Mouse (Mus musculus) ovary, postnatal 36 days (tissue): ENCODE results near the gene Shh.

Experiments used
- DNase-seq: peaks from one replicate; pipeline ENCODE4 v3.0.0; 2022; ENCODE audit warnings: low spot score, mixed read lengths

Shh gene

DNA sequence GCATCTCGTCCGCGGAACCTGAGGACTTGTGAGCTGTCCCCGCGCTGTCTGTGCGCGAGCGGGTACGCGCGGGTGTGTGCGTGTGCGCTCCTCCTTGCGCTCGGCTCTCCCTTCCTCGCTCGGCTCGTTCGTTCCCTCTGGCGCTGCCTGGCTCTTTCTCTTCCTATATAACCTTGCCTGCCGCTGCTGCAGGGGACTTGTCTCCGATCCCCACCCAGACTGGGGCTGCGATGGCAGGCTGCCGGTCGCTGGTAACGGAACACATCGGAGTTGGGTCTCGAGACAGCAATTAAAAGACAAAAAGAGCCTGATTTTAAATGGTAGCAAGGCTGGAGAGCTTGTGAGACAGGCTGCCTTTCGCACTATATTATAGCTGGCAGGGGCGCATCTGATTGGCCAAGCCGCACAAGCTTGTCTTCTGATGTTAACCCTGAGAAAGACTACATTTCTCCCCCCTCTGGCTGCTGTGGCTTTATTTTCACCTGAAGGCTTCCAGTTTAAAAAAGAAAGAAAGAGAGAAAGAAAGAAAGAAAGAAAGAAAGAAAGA is at the start of gene Shh:
Shh (minus strand) TSS at position 497 of the 547 bp plus-strand sequence.
- no peak for DNase-seq

DNA sequence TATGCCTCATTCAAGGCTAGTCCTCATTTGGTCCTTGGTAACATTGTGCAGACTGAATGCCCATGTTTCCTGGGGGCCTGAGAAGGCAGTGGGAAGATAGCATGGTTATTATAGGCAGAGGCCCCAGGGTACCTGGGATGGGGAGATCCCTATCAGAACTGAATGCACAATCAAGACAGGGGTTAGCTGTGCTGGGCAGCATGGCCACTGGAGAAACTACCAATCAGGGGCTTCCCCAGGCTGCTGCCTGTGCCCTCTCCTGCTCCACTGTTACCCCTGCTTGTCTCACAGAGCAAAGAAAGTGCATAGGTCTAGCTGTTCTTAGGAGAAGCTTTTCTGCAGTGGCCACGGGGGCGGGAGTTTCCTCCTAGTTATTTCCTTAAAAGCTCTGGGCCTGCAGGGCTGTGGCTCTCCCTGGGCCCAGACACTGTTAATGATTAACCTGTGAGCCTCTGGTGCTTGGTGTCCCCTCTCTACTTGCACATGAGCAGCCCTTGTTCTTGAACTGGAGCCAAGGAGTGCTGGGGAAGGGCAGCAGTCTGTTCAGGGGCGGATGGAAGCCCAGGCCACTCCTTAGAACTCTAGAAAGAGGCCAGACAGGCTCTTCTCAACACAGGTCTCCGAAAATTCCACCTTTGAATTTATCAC is 33.9 kb upstream of the Shh start:
- DNase-seq, result peak; percentile 12

DNA sequence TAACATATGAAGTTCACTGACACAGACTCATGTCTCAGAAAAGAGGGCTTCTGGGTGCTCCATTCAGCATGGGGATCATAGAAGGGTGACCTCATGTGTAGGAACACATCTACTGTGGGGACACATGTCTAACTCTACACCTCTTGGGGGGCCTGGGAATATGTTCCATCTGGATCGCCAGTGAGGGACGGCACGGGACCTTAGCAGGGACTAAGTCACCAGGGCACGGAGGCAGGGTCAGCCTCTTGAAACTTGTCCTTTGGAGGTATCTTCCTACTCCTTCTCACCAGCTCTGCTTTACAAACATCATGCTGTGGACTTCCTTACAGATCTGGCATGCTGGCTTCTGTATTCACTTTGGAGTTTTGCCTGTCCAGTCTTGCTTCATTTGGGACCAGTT is 31.8 kb upstream of the Shh start:
- no peak for DNase-seq

DNA sequence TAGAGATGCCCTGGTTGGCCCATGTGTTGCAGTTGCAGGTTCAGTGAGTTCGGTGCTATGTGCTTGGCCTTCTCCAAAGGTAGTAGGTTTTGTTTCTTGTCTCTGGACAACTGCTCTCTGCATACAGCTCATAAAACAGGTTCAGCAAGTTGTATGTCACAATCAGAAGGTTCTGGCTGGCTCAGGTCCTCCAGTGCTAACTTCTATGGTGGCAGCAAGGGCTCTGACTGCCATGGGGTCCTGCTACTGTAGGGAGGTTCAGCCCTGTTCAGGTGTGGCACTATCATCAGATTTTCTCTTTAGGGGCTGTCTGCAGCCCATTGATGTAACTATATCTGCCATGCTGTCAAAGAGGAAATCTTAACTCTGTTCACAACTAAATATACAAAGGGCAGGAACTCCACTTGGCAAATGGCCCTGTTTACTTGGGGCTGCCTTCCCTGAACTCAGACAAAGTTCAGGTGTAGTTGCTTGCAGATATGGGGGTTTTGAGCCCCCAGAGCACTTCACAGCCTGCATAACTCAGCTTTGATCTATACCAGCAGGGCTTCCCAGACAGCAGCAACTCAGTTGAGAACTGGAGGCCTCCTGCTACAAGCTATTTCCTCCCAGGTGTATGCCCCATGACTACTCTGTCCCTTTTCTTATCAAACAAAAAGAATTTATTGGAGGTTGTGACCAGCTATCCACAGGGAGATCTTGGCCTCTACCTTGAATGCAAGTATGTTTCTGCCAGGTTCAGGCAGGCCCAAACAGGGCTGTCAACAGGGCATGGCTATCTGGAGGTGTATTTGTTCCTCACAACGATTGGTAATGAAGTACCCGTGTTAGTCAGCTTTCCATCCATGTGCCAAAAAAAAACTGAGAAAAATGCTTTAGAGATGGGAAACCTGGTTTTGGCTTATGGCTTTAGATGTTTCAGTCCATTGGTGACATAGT is 28.9 kb upstream of the Shh start:
- no peak for DNase-seq

DNA sequence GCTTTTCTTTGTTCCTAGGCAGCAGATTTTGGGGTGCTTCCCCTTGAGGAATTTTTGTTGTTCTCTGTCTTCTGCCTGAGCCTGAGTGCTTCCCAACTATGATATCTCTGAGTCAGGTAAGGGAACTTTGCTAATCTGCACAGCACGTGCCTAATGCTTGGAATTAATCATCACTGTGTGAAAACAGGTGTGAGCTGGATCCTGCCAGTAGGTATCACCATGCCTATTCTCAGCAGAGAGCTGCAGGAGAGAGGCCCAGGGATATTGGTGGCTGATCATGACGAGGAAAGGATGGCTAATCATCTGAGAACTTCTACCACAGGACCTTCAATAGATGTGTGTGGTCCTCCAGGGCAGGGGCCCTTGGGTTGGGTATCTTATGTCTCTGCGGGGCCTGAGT is 26.5 kb upstream of the Shh start:
- no peak for DNase-seq

DNA sequence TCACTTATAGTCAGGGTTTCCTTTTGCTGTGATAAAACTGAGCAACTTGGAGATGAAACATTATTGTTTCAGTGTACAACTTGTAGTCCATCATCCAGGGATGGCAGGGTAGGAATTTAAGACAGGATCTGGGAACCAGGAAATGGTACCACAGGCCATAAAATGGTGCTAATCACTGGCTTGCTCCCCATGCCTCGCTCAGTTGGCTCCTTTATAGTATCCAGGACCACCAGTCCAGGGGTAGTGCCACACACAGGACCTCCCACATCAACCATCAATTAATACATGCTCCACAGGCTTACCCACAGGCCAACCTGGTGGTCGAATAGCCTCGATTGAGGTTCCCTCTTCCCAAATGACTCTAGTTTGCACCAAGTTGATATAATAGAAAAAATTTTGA is 15.9 kb upstream of the Shh start:
- no peak for DNase-seq

DNA sequence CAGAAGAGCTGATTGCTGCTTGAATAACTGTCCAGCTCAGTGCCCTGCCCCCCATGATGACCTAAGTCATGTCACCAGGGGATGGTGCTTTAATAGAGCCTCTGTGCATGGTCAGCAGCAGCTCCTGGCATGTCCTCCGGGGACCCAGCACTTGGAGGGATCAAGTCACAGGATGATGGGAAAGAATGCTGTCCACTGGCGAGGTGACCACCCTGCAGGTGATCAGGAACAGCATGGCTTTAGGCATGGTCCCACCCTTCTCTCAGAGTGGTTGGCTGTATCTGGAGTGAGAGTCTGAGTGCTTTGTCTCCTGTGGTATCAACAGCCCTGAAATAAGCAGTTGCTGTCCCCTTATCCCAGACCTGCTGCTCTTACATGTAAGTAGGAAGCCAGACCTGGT is 14.7 kb upstream of the Shh start:
- no peak for DNase-seq

DNA sequence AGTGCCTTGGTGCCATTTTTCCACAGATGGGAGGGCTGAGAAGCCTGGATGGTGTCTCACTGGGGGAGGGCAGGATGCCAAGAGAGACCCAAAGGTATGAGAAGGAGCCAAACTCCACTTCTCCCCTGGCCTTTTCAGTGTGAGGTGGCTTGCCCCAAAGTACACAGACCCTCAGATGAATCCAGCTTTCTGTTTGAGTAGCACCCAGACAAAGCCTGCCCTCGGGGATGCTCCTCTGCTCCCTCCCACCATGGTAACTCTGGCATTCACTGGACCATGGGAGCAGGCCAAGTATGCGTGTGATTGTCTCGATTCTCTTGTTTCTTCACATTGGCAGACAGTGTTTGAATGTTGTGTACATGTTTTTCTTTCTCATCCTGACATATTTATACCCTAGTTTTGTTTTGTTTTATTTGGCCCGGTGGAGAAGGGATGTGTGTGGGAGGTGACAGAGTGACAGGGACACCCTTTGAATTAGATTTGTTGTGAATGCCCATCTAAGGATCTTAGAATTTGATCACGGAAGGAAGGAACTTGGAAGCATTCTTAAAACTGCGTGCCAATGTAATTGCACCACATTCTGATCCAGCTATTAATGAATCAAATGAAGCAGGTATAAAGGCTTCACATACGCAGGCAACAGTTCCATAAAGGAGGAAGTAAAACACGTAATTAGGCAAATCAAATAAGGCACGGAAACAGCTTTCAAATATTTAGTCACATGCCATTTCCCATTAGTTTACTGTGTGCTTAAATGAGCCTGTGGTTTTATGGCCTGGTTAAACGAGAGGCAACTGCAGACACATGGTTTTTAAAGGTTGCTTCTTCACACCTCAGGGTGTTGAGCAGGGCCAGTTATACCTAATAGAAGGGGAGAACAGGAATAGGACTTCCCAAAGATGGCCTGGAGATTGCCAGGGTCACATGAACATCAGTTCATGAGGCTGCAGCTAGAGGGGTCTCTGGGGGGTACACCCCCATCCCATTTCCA is 9.6 kb upstream of the Shh start:
- no peak for DNase-seq

DNA sequence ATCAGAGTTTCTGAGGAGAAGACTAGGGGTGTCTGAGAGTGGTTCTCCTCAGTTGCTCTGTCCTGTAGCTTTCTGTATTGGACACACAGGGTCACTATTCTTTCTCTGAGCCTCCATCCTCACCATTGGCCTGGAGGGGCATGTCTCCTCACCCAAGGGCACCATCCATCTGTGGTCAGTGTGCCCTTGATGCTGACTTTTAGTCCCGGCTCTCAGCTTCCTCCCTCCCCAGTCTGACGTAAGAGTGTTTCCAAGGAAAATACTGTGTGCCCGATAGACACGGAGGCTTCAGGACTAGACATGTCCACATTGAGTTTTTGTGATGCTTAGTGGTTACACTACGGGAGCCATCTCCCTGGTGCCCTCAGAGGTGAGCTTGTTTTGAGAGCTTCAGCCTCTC is 6.5 kb upstream of the Shh start:
- DNase-seq, result no peak

DNA sequence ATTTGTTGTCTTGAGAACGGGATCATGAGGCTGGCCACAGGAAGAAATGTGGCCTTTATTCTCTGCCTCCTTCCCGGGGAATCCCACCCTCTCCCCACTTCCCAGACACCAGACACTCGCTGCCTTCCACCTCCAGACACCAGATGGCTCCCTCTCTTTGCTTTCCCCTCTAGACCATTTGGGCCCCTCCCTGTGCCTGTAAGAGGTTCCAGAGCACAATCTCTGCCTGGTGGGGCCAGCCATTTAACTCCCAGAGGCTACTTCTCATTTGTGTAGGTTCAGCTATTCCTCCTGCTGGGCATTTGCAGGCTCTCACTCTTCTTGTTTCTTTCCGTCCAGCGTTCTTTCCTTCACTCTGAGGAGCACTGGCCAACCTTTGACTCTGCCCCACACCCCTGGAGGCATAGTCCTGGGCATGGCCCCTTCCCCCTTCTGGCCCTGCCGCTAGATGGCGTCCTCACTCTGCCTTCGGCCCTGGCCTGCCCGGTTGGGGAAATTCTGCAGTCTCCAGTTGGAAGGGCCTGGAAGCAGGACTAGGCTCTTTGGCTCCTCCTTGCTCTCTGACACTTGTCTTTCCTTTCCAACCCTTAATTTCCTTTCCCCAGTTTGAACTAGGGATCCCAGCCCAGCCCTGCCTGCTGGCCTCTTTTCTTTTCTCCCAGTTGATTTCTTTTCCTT is 2.6 kb upstream of the Shh start:
- peak; percentile 73 for DNase-seq

DNA sequence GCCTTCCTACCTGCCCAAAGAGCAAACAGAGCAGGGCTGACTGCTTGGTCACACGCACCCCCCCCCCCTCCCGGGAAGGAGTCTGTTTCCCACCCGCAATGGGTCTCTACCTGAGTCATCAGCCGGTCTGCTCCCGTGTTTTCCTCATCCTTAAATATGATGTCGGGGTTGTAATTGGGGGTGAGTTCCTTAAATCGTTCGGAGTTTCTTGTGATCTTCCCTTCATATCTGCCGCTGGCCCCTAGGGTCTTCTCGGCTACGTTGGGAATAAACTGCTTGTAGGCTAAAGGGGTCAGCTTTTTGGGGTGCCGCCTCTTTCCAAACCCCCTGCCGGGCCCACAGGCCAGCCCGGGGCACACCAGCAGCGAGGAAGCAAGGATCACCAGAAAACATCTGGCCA is 705 bp downstream of the Shh start:
- DNase-seq, result no peak

DNA sequence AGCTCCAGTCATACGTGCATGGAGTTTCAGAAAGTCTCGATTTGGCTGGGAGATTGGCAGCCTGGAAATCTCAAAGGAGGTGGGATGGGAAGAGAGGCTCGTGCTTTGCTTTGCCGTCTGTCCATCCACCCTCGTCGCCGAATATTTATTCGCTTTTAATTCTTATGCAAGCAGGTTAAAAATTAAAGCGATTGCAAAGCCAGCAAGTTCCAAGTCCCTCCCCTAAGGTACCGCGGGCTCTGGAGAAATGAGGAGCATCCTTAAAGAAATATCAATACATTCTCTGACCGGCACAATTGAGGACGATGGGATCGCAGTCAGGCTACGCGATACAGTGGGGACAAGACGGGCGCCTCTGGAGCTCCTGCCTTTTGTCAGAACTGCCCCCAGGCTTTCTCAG is 1.5 kb downstream of the Shh start:
- no peak for DNase-seq

DNA sequence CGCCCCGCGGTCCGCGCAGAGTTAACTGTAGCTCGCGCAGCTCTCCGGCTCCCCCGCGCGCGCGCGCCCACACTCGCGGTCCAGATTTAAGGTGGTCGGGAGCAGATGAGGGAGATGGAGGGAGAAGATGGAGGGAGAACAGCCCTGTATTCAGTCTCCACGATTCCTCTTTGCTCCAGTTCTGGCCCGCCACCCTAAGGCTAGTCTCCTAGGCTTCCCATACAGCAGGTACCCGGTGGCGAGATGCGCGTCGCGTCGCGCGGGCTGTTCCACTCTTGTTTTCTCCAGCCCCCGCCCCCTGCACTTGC is 2.0 kb downstream of the Shh start:
- DNase-seq, result no peak

DNA sequence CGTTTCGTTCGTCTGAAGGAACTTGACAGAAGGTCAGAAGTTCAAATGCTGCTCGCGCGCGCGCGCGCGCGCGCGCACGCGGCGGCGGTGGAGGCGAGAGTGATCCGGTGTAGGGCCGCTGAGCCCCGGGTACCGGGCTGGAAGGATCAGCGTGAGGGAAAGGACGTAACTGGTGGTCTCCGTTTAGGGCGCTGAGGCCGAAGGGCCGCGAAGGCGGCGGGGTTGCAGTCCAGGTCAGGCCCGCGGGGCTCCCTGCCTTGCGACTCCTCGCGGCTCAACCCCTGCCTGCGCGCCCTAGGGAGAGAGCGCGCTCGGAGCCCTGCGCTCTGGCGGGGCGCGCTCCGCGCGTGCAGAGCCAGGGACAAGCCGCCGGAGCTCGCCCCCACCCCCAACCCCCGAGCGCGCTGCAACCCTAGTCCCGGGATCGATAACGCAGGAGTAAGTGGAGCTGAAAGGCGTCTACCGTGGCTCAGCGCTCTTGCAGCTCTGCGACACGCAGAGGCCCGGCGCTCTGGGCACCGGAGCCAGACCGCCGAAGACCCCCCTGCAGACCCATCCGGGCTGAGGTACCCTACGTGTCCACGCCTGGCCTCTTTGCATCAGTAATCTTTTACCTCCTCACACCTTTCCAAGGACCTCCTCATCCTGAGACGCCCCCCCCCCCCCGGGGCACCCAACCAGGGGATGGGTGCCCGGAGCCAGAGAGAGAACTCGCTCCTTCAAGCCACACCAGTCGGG is 2.5 kb downstream of the Shh start:
- no peak for DNase-seq

DNA sequence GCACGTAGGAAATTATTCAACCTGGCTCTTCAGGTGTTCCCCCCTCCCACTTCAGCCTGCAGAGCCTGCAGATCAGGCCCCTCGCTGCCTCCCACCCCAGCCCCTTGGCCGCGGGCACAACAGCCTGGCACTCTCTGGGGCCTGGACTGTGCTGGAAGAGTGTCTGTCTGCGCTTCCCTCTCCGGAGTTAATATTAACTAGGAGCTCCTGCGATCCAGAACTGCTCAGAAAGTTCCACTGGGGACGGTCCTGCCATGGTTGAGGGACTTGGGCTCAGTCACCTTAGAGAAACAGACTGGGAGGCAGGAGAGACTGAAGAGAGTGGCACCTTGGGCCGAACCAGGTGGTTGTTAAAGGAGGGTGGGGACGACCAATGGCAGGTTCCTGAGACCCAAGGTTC is 3.4 kb downstream of the Shh start:
- DNase-seq, result no peak

DNA sequence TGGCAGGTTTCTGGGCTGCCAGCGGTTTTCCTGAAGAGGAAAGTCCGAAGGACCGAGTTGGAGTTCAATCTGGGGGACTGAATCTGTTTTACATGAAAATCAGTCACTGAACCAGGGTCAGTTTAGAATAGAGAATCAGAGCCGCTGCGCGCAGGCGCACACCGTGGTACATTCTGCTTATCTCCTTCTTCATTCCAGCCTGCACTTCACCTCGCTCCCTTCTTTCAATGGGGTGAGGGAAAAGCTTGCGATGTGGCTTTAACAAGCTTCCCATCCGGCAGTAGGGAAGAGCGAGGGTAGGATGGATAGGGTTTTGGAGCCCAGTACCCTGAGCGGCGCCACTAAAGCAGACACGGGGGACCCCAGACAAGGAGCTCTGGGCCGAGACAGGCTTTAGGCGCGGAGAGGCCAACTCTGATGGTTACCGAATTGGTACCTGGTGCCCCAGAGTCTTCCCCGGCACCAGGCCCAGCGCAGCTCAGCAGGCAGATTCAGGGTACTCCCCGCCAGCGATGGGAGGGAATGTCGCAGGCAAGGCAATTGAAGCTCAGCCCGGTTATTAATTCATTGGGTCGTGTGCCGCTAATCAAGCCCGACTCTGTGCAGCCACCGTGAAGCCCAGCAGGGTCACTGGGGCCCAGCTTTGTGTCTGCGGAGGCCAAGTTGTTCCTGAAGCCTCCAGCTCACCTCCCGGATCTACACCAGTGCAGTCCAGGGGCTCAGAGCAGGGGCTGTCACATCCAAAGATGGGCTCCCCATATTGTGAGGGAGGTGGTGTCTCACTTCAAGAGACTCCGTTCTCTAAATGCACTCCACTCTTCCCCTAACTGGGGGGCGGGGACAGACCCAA is 4.1 kb downstream of the Shh start:
- DNase-seq, result no peak

DNA sequence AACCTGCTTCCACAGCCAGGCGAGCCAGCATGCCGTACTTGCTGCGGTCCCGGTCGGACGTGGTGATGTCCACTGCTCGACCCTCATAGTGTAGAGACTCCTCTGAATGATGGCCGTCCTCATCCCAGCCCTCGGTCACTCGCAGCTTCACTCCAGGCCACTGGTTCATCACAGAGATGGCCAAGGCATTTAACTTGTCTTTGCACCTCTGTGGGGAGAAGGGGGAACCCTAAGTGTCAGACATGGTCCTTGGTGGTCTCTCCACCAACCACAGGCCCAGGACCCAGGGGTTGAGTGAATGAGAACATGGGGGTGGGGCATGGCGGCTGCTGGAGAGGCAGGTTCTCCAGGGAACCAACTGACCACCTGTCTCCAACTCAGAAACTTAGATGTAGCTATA is 5.7 kb downstream of the Shh start:
- DNase-seq, result no peak

DNA sequence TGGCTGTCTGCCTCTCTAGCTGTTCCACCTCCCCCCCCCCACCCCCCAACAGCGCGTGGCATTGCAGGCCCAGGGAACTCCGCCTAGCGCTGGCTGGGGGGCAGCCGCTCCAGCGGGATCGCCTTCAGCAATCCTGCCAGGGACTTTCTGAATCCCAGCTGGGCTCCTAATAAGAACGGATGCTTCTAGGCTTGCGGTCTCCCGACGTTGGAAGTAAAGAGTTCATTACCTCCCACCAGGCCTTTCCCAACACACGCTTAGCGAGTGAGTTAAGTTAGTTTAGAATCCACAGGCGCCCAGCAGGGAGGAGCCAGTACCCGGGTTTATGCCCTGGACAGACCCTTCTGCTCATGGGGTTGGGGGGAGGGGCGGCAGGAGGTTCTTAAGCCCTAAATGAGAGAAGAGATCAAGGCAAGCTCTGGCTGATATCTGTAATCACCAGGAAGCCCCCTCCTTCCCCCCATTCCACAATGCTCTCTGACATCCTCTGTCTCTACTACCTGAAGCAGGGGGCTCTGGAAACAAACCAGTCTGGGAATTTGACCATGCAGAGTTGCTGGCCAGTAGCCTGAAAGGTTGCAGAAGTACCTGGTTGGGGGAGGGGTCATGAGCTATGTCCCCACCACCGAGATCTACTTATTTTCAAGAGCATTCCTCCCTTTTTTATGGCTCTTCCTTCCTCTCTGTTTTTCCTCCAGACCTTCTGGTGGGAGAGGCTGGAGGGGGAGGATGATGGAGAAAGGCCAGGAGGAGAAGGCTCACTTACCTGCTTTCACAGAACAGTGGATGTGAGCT is 6.3 kb downstream of the Shh start:
- no peak for DNase-seq
